Mouse (Mus musculus) stomach, embryonic 16.5 days (tissue): Measurements from ENCODE around the gene Gm9821. TPM values are rescaled to one million over a fixed set of nuclear protein-coding genes. Genes with fewer than 3 reads are reported as not detected.

Experiments
- ATAC-seq: fragments of 200-750 bp; cut with Nextera tagmentation; 2 replicates; pipeline ENCODE4 v1.8.0; 2017; ENCODE audit warnings: moderate number of reproducible peaks, moderate TSS enrichment; ENCODE audit not compliant: insufficient read depth, low FRiP score
- H3K27ac ChIP-seq: fragments of 300-500 bp; sonication (generic); 2 replicates; pipeline ENCODE4 v1.5.1; 2014; ENCODE audit warnings: low read length
- H3K27me3 ChIP-seq: fragments of 300-500 bp; sonication (generic); 2 replicates; pipeline ENCODE4 v1.6.1; 2014; ENCODE audit warnings: low read length, control low read depth, mixed read lengths; ENCODE audit not compliant: control insufficient read depth, insufficient read depth
- H3K36me3 ChIP-seq: fragments of 300-500 bp; sonication (generic); 2 replicates; pipeline ENCODE4 v1.6.1; 2014; ENCODE audit warnings: low read length; ENCODE audit not compliant: control insufficient read depth, insufficient read depth
- H3K4me1 ChIP-seq: fragments of 300-500 bp; sonication (generic); 2 replicates; pipeline ENCODE4 v1.6.1; 2014; ENCODE audit warnings: low read length, control low read depth, mixed read lengths; ENCODE audit not compliant: control insufficient read depth, insufficient read depth
- H3K4me2 ChIP-seq: fragments of 300-500 bp; sonication (generic); 2 replicates; pipeline ENCODE4 v1.6.1; 2014; ENCODE audit warnings: low read depth, low read length, mixed read lengths
- H3K4me3 ChIP-seq: fragments of 300-500 bp; sonication (generic); replicated peaks from 2 replicates; pipeline ENCODE4 v1.5.1; 2014; ENCODE audit warnings: mild to moderate bottlenecking, low read length
- H3K9ac ChIP-seq: fragments of 300-500 bp; sonication (generic); 2 replicates; pipeline ENCODE4 v1.6.1; 2014; ENCODE audit warnings: low read length
- H3K9me3 ChIP-seq: fragments of 300-500 bp; sonication (generic); replicated peaks from 2 replicates; pipeline ENCODE4 v1.6.1; 2016; ENCODE audit warnings: low read length, control low read depth; ENCODE audit not compliant: control insufficient read depth
- WGBS: fragments of 180-500 bp; shearing (Covaris S2); extraction: QIAGEN DNeasy Blood & Tissue Kit; methylation state at CpG from one replicate; pipeline ENCODE4 v1.1.7; 2014; 5-methylcytosine and 5-hydroxymethylcytosine counted together
- polyA plus RNA-seq: library from polyadenylated mRNA; unstranded; fragments of >200 nt; fragmentation: Nextera tagmentation; extraction: Ambion mirVana; gene quantifications from 2 replicates; pipeline ENCODE4 v1.2.1, GENCODE M21; 2015

Gm9821 gene
- polyA plus RNA-seq, result 0.83 and 0.91 TPM in 2 replicates

- no peaks in the 10 kb centered on the region for H3K9me3 ChIP-seq
- H3K4me1 ChIP-seq, result peaks cover 50% of the 10 kb centered on the region
- H3K9ac ChIP-seq, result peak within 1 kb of the TSS; percentile 42; the same call in 1 of the 2 replicates
- ATAC-seq, result no peak
- H3K36me3 ChIP-seq, result no peaks in the 10 kb centered on the region; the same call in 1 of the 2 replicates
- H3K4me2 ChIP-seq, result no peak within 1 kb of the TSS
- no peaks in the 10 kb centered on the region for H3K27me3 ChIP-seq
- H3K27ac ChIP-seq, result no peak within 1 kb of the TSS
- 92% methylated on average over 18 of the region's 18 CpGs for WGBS
- H3K4me3 ChIP-seq, result no peak within 1 kb of the TSS
Observed at GRCm38 (mm10) chr2:91945483-91945882, at the start of gene Gm9821. Gm9821 (plus strand) TSS chr2:91945703.

GRCm38 (mm10) chr2:91897968-91898367, 47.5 kb upstream of the Gm9821 start:
- H3K27ac ChIP-seq, result no peak overlapping the region
- no peak overlapping the region for H3K9ac ChIP-seq
- H3K4me2 ChIP-seq, result no peak overlapping the region
- H3K4me3 ChIP-seq, result no peak overlapping the region
- peaks cover 6% of the 10 kb centered on the region; the same call in 1 of the 2 replicates for H3K36me3 ChIP-seq
- H3K4me1 ChIP-seq, result no peaks in the 10 kb centered on the region
- no peaks in the 10 kb centered on the region for H3K9me3 ChIP-seq
- ATAC-seq, result 0 out of 2 replicates have a peak, but pooled peaks have one; percentile 17
- no peaks in the 10 kb centered on the region for H3K27me3 ChIP-seq

- Histone ChIP-seq H3K9me3 (no peaks in the 10 kb centered on the region), H3K4me1 (no peaks in the 10 kb centered on the region), H3K36me3 (peaks cover 6% of the 10 kb centered on the region; the same call in 1 of the 2 replicates), H3K4me3 (no peak overlapping the region), H3K27me3 (no peaks in the 10 kb centered on the region), H3K4me2 (no peak overlapping the region), H3K9ac (no peak overlapping the region), H3K27ac (no peak overlapping the region)
- no peak for ATAC-seq
- WGBS, result 87% methylated on average over 3 of the region's 3 CpGs
Observed at GRCm38 (mm10) chr2:91899141-91899540, 46.4 kb upstream of the Gm9821 start.

- no peak overlapping the region for H3K4me3 ChIP-seq
- no peaks in the 10 kb centered on the region for H3K9me3 ChIP-seq
- no peak overlapping the region for H3K9ac ChIP-seq
- no peak overlapping the region for H3K4me2 ChIP-seq
- 0 out of 2 replicates have a peak, but pooled peaks cover 2% of the 10 kb centered on the region for H3K4me1 ChIP-seq
- H3K27me3 ChIP-seq, result no peaks in the 10 kb centered on the region
- H3K27ac ChIP-seq, result no peak overlapping the region
- no peak for ATAC-seq
- WGBS, result 94% methylated on average over 8 of the region's 8 CpGs
- H3K36me3 ChIP-seq, result peaks cover 6% of the 10 kb centered on the region; the same call in 1 of the 2 replicates
Observed at GRCm38 (mm10) chr2:91900431-91900830, 45.1 kb upstream of the Gm9821 start.

GRCm38 (mm10) chr2:91902336-91902735, 43.2 kb upstream of the Gm9821 start:
- no peak overlapping the region for H3K9ac ChIP-seq
- 74% methylated on average over 5 of the region's 5 CpGs for WGBS
- H3K4me2 ChIP-seq, result no peak overlapping the region
- ATAC-seq, result no peak
- H3K4me1 ChIP-seq, result 0 out of 2 replicates have a peak, but pooled peaks cover 3% of the 10 kb centered on the region
- H3K9me3 ChIP-seq, result no peaks in the 10 kb centered on the region
- no peaks in the 10 kb centered on the region for H3K27me3 ChIP-seq
- H3K36me3 ChIP-seq, result peaks cover 6% of the 10 kb centered on the region; the same call in 1 of the 2 replicates
- no peak overlapping the region for H3K27ac ChIP-seq
- H3K4me3 ChIP-seq, result no peak overlapping the region

GRCm38 (mm10) chr2:91903171-91903925, 42.2 kb upstream of the Gm9821 start:
- H3K4me2 ChIP-seq, result no peak overlapping the region
- peaks cover 6% of the 10 kb centered on the region; the same call in 1 of the 2 replicates for H3K36me3 ChIP-seq
- 0 out of 2 replicates have a peak, but pooled peaks cover 3% of the 10 kb centered on the region for H3K4me1 ChIP-seq
- H3K9ac ChIP-seq, result no peak overlapping the region
- H3K4me3 ChIP-seq, result no peak overlapping the region
- WGBS, result 86% methylated on average over 3 of the region's 3 CpGs
- no peak overlapping the region for H3K27ac ChIP-seq
- no peaks in the 10 kb centered on the region for H3K9me3 ChIP-seq
- no peaks in the 10 kb centered on the region for H3K27me3 ChIP-seq
- ATAC-seq, result no peak

- no peak overlapping the region for H3K9ac ChIP-seq
- H3K27ac ChIP-seq, result no peak overlapping the region; the same call in 1 of the 2 replicates
- 0 out of 2 replicates have a peak, but pooled peaks cover 3% of the 10 kb centered on the region for H3K4me1 ChIP-seq
- H3K4me2 ChIP-seq, result no peak overlapping the region
- H3K36me3 ChIP-seq, result 0 out of 2 replicates have a peak, but pooled peaks cover 3% of the 10 kb centered on the region
- WGBS, result 71% methylated on average over 5 of the region's 5 CpGs
- H3K4me3 ChIP-seq, result no peak overlapping the region
- no peak for ATAC-seq
- no peaks in the 10 kb centered on the region for H3K9me3 ChIP-seq
- H3K27me3 ChIP-seq, result no peaks in the 10 kb centered on the region
Observed at GRCm38 (mm10) chr2:91904618-91905307, 40.7 kb upstream of the Gm9821 start.

GRCm38 (mm10) chr2:91906141-91906540, 39.4 kb upstream of the Gm9821 start:
- H3K4me1 ChIP-seq, result 0 out of 2 replicates have a peak, but pooled peaks cover 3% of the 10 kb centered on the region
- no peak for ATAC-seq
- no peaks in the 10 kb centered on the region for H3K27me3 ChIP-seq
- no peaks in the 10 kb centered on the region; the same call in 1 of the 2 replicates for H3K36me3 ChIP-seq
- no peak overlapping the region for H3K27ac ChIP-seq
- WGBS, result 81% methylated on average over 2 of the region's 2 CpGs
- no peak overlapping the region for H3K4me3 ChIP-seq
- no peak overlapping the region for H3K4me2 ChIP-seq
- H3K9me3 ChIP-seq, result no peaks in the 10 kb centered on the region
- no peak overlapping the region for H3K9ac ChIP-seq

- ATAC-seq, result no peak
- no peaks in the 10 kb centered on the region for H3K9me3 ChIP-seq
- H3K27me3 ChIP-seq, result no peaks in the 10 kb centered on the region
- H3K36me3 ChIP-seq, result no peaks in the 10 kb centered on the region; the same call in 1 of the 2 replicates
- no peak overlapping the region for H3K4me2 ChIP-seq
- H3K4me1 ChIP-seq, result no peaks in the 10 kb centered on the region
- no peak overlapping the region for H3K9ac ChIP-seq
- 63% methylated on average over 3 of the region's 3 CpGs for WGBS
- H3K4me3 ChIP-seq, result no peak overlapping the region
- no peak overlapping the region for H3K27ac ChIP-seq
Observed at GRCm38 (mm10) chr2:91912616-91913015, 32.9 kb upstream of the Gm9821 start.
